Mouse (Mus musculus): ENCODE data around the gene Slc4a8. TPM values are rescaled to one million over a fixed set of nuclear protein-coding genes. Genes with fewer than 3 reads are reported as not detected.

Gene Slc4a8
- polyA plus RNA-seq (2012; fragmentation: generic; extraction: Trizol): 13.3 TPM

- no peak within 1 kb of the TSS for H3ac ChIP-seq (ENCODE audit: control insufficient read depth, insufficient read length)
- H3K79me2 ChIP-seq (ENCODE audit: control insufficient read depth, insufficient read depth): no peaks in the 10 kb centered on the region
- H3K36me3 ChIP-seq (ENCODE audit: control insufficient read depth, insufficient read depth): no peaks in the 10 kb centered on the region
- peak within 1 kb of the TSS; percentile 37 for H3K4me3 ChIP-seq
- H3K27me3 ChIP-seq (ENCODE audit: control insufficient read depth, insufficient read depth, insufficient read length): no peaks in the 10 kb centered on the region
- peak within 1 kb of the TSS; percentile 100 for H3K4me2 ChIP-seq (ENCODE audit: low read depth)
- TF ChIP-seq POLR2A (IDR thresholded peaks at IDR 0.05; ENCODE audit: insufficient read length, low read depth) (peak; percentile 42), MYOD1 (IDR thresholded peaks at IDR 0.05; ENCODE audit: control insufficient read depth in 1 of 3, insufficient read length in 2 of 3, low read depth in 2 of 3) (peak in 2 of 3 experiments; percentile 5 to 25), SRF (IDR thresholded peaks at IDR 0.05; ENCODE audit: control insufficient read depth, insufficient read length, low read depth) (peak; percentile 24), MYOG (IDR thresholded peaks at IDR 0.05; ENCODE audit: control insufficient read depth in 1 of 3, insufficient read depth in 1 of 3, insufficient read length in 2 of 3, low read depth in 2 of 3) (peak in 2 of 3 experiments; percentile 19 to 48), MAX (IDR thresholded peaks at IDR 0.05; ENCODE audit: low read depth) (no peak)
These were observed at the start of gene Slc4a8 for GRCm38 (mm10) chr15:100761419-100762185. Gene Slc4a8 (plus strand): TSS chr15:100761747.

GRCm38 (mm10) chr15:100714470-100714869 is 47.1 kb upstream of the Slc4a8 start:
- H3ac ChIP-seq (ENCODE audit: control insufficient read depth, insufficient read length): no peak overlapping the region
- TF ChIP-seq MYOG (IDR thresholded peaks at IDR 0.05; ENCODE audit: control insufficient read depth in 1 of 3, insufficient read depth in 1 of 3, insufficient read length in 2 of 3, low read depth in 2 of 3) (no peak), USF1 (IDR thresholded peaks at IDR 0.05; ENCODE audit: low read depth) (no peak), POLR2AphosphoS2 (IDR thresholded peaks at IDR 0.05; ENCODE audit: insufficient read length, low read depth) (no peak), REST (IDR thresholded peaks at IDR 0.05; ENCODE audit: insufficient read depth, insufficient read length) (no peak), TCF3 (IDR thresholded peaks at IDR 0.05; ENCODE audit: insufficient read length, low read depth) (no peak), CEBPB (IDR thresholded peaks at IDR 0.05; ENCODE audit: insufficient read depth, poor library complexity, severe bottlenecking) (no peak), MAX (IDR thresholded peaks at IDR 0.05; ENCODE audit: low read depth) (no peak), E2F4 (IDR thresholded peaks at IDR 0.05; ENCODE audit: insufficient read depth) (no peak), TCF12 (IDR thresholded peaks at IDR 0.05; ENCODE audit: insufficient read depth, poor library complexity, severe bottlenecking) (no peak), POLR2A (IDR thresholded peaks at IDR 0.05; ENCODE audit: insufficient read length, low read depth) (no peak), MYOD1 (IDR thresholded peaks at IDR 0.05; ENCODE audit: control insufficient read depth in 1 of 3, insufficient read length in 2 of 3, low read depth in 2 of 3) (no peak), SRF (IDR thresholded peaks at IDR 0.05; ENCODE audit: control insufficient read depth, insufficient read length, low read depth) (no peak)
- H3K36me3 ChIP-seq (ENCODE audit: control insufficient read depth, insufficient read depth): no peaks in the 10 kb centered on the region
- no peak overlapping the region for H3K4me2 ChIP-seq (ENCODE audit: low read depth)
- no peak overlapping the region for H3K4me3 ChIP-seq
- no peaks in the 10 kb centered on the region for H3K27me3 ChIP-seq (ENCODE audit: control insufficient read depth, insufficient read depth, insufficient read length)
- H3K79me2 ChIP-seq (ENCODE audit: control insufficient read depth, insufficient read depth): no peaks in the 10 kb centered on the region

- Histone ChIP-seq H3K4me3 (no peak overlapping the region), H3ac (ENCODE audit: control insufficient read depth, insufficient read length) (no peak overlapping the region), H3K79me2 (ENCODE audit: control insufficient read depth, insufficient read depth) (no peaks in the 10 kb centered on the region), H3K4me2 (ENCODE audit: low read depth) (peak overlapping the region; percentile 37), H3K27me3 (ENCODE audit: control insufficient read depth, insufficient read depth, insufficient read length) (no peaks in the 10 kb centered on the region), H3K36me3 (ENCODE audit: control insufficient read depth, insufficient read depth) (no peaks in the 10 kb centered on the region)
- TF ChIP-seq POLR2AphosphoS2 (IDR thresholded peaks at IDR 0.05; ENCODE audit: insufficient read length, low read depth) (no peak), MYOG (IDR thresholded peaks at IDR 0.05; ENCODE audit: control insufficient read depth in 1 of 3, insufficient read depth in 1 of 3, insufficient read length in 2 of 3, low read depth in 2 of 3) (peak; percentile 51 to 85 (median 55)), E2F4 (IDR thresholded peaks at IDR 0.05; ENCODE audit: insufficient read depth) (no peak), CEBPB (IDR thresholded peaks at IDR 0.05; ENCODE audit: insufficient read depth, poor library complexity, severe bottlenecking) (no peak), MAX (IDR thresholded peaks at IDR 0.05; ENCODE audit: low read depth) (no peak), SRF (IDR thresholded peaks at IDR 0.05; ENCODE audit: control insufficient read depth, insufficient read length, low read depth) (no peak), USF1 (IDR thresholded peaks at IDR 0.05; ENCODE audit: low read depth) (no peak), TCF3 (IDR thresholded peaks at IDR 0.05; ENCODE audit: insufficient read length, low read depth) (no peak), TCF12 (IDR thresholded peaks at IDR 0.05; ENCODE audit: insufficient read depth, poor library complexity, severe bottlenecking) (peak; percentile 62), MYOD1 (IDR thresholded peaks at IDR 0.05; ENCODE audit: control insufficient read depth in 1 of 3, insufficient read length in 2 of 3, low read depth in 2 of 3) (peak in 2 of 3 experiments; percentile 33 to 56), REST (IDR thresholded peaks at IDR 0.05; ENCODE audit: insufficient read depth, insufficient read length) (no peak), POLR2A (IDR thresholded peaks at IDR 0.05; ENCODE audit: insufficient read length, low read depth) (no peak)
These were observed 46.1 kb upstream of the Slc4a8 start for GRCm38 (mm10) chr15:100715399-100715993.

GRCm38 (mm10) chr15:100717933-100718332 is 43.6 kb upstream of the Slc4a8 start:
- Histone ChIP-seq H3K36me3 (ENCODE audit: control insufficient read depth, insufficient read depth) (no peaks in the 10 kb centered on the region), H3K79me2 (ENCODE audit: control insufficient read depth, insufficient read depth) (no peaks in the 10 kb centered on the region), H3ac (ENCODE audit: control insufficient read depth, insufficient read length) (no peak overlapping the region), H3K4me3 (no peak overlapping the region), H3K4me2 (ENCODE audit: low read depth) (no peak overlapping the region), H3K27me3 (ENCODE audit: control insufficient read depth, insufficient read depth, insufficient read length) (no peaks in the 10 kb centered on the region)
- TF ChIP-seq POLR2A (IDR thresholded peaks at IDR 0.05; ENCODE audit: insufficient read length, low read depth): no peak

GRCm38 (mm10) chr15:100718572-100718971 is 43.0 kb upstream of the Slc4a8 start:
- Histone ChIP-seq H3ac (ENCODE audit: control insufficient read depth, insufficient read length) (no peak overlapping the region), H3K36me3 (ENCODE audit: control insufficient read depth, insufficient read depth) (no peaks in the 10 kb centered on the region), H3K4me2 (ENCODE audit: low read depth) (no peak overlapping the region), H3K27me3 (ENCODE audit: control insufficient read depth, insufficient read depth, insufficient read length) (no peaks in the 10 kb centered on the region), H3K79me2 (ENCODE audit: control insufficient read depth, insufficient read depth) (no peaks in the 10 kb centered on the region), H3K4me3 (no peak overlapping the region)
- TF ChIP-seq MYOD1 (IDR thresholded peaks at IDR 0.05; ENCODE audit: control insufficient read depth in 1 of 3, insufficient read length in 2 of 3, low read depth in 2 of 3) (no peak), MYOG (IDR thresholded peaks at IDR 0.05; ENCODE audit: control insufficient read depth in 1 of 3, insufficient read depth in 1 of 3, insufficient read length in 2 of 3, low read depth in 2 of 3) (no peak), CEBPB (IDR thresholded peaks at IDR 0.05; ENCODE audit: insufficient read depth, poor library complexity, severe bottlenecking) (no peak), SRF (IDR thresholded peaks at IDR 0.05; ENCODE audit: control insufficient read depth, insufficient read length, low read depth) (no peak), E2F4 (IDR thresholded peaks at IDR 0.05; ENCODE audit: insufficient read depth) (no peak), USF1 (IDR thresholded peaks at IDR 0.05; ENCODE audit: low read depth) (no peak), MAX (IDR thresholded peaks at IDR 0.05; ENCODE audit: low read depth) (no peak), TCF3 (IDR thresholded peaks at IDR 0.05; ENCODE audit: insufficient read length, low read depth) (no peak), POLR2A (IDR thresholded peaks at IDR 0.05; ENCODE audit: insufficient read length, low read depth) (no peak), POLR2AphosphoS2 (IDR thresholded peaks at IDR 0.05; ENCODE audit: insufficient read length, low read depth) (no peak), TCF12 (IDR thresholded peaks at IDR 0.05; ENCODE audit: insufficient read depth, poor library complexity, severe bottlenecking) (no peak), REST (IDR thresholded peaks at IDR 0.05; ENCODE audit: insufficient read depth, insufficient read length) (no peak)
